Mouse (Mus musculus) heart, embryonic 10.5 days (tissue): Measurements from ENCODE around the gene Dact3. TPM values are rescaled to one million over a fixed set of nuclear protein-coding genes. Genes with fewer than 3 reads are reported as not detected.
A peak's percentile ranks its signal among the peaks of the same experiment; 100 is the strongest.

ENCODE experiments used
- DNase-seq: peaks from one replicate; pipeline ENCODE4 v3.0.0-alpha.2; 2017; ENCODE audit warnings: low spot score
- H3K27ac ChIP-seq: fragments of 300-500 bp; sonication (generic); 2 replicates; pipeline ENCODE4 v1.5.1; 2016; ENCODE audit warnings: mild to moderate bottlenecking
- H3K27me3 ChIP-seq: fragments of 300-500 bp; sonication (generic); 2 replicates; pipeline ENCODE4 v1.6.1; 2016; ENCODE audit warnings: mild to moderate bottlenecking; ENCODE audit not compliant: poor library complexity, insufficient read depth, severe bottlenecking
- H3K36me3 ChIP-seq: fragments of 300-500 bp; sonication (generic); 2 replicates; pipeline ENCODE4 v1.6.1; 2016; ENCODE audit warnings: mild to moderate bottlenecking, moderate library complexity
- H3K4me1 ChIP-seq: fragments of 300-500 bp; sonication (generic); 2 replicates; pipeline ENCODE4 v1.6.1; 2016; ENCODE audit warnings: mild to moderate bottlenecking
- H3K4me3 ChIP-seq: fragments of 300-500 bp; sonication (generic); 2 replicates; pipeline ENCODE4 v1.5.1; 2016; ENCODE audit warnings: mild to moderate bottlenecking, moderate library complexity
- H3K9me3 ChIP-seq: fragments of 300-500 bp; sonication (generic); 2 replicates; pipeline ENCODE4 v1.6.1; 2016; ENCODE audit warnings: mild to moderate bottlenecking, moderate library complexity
- WGBS: fragments of 180-500 bp; shearing (Covaris S2); methylation state at CpG from one replicate; pipeline ENCODE4 v1.1.7; 2016; 5-methylcytosine and 5-hydroxymethylcytosine counted together
- polyA plus RNA-seq: library from polyadenylated mRNA; unstranded; fragments of >200 nt; fragmentation: Nextera tagmentation; extraction: Ambion mirVana; gene quantifications from 2 replicates; pipeline ENCODE4 v1.2.1, GENCODE M21; 2016

Gene Dact3
- polyA plus RNA-seq, 1 experiment from 2014 or later, result 7.2 TPM

- H3K4me1 ChIP-seq, result peaks cover 44% of the 10 kb centered on the region
- H3K9me3 ChIP-seq, result no peaks in the 10 kb centered on the region
- DNase-seq, result no peak
- 3% methylated on average over 33 of the region's 33 CpGs for WGBS
- 0 out of 2 replicates have a peak, but pooled peaks cover 3% of the 10 kb centered on the region for H3K27me3 ChIP-seq
- H3K4me3 ChIP-seq, result peak overlapping the region; percentile 73
- H3K27ac ChIP-seq, result peak overlapping the region; percentile 86
- peaks cover 50% of the 10 kb centered on the region for H3K36me3 ChIP-seq
Measured at GRCm38 (mm10) chr7:16843441-16844171, 31.5 kb upstream of the Dact3 start.

- 0 out of 2 replicates have a peak, but pooled peaks cover 3% of the 10 kb centered on the region for H3K27me3 ChIP-seq
- peaks cover 44% of the 10 kb centered on the region for H3K4me1 ChIP-seq
- DNase-seq, result no peak
- peak overlapping the region; percentile 79 for H3K27ac ChIP-seq
- H3K9me3 ChIP-seq, result no peaks in the 10 kb centered on the region
- peak overlapping the region; percentile 73 for H3K4me3 ChIP-seq
- H3K36me3 ChIP-seq, result peaks cover 50% of the 10 kb centered on the region
- WGBS, result 48% methylated on average over 3 of the region's 3 CpGs
Measured at GRCm38 (mm10) chr7:16844696-16845071, 30.4 kb upstream of the Dact3 start.

GRCm38 (mm10) chr7:16845072-16845819 lies 29.9 kb upstream of the Dact3 start:
- Histone ChIP-seq H3K9me3 (no peaks in the 10 kb centered on the region), H3K4me3 (peak overlapping the region; percentile 73), H3K27ac (peak overlapping the region; percentile 79), H3K27me3 (0 out of 2 replicates have a peak, but pooled peaks cover 3% of the 10 kb centered on the region), H3K36me3 (peaks cover 50% of the 10 kb centered on the region), H3K4me1 (peaks cover 44% of the 10 kb centered on the region)
- DNase-seq, result no peak
- 33% methylated on average over 14 of the region's 14 CpGs for WGBS

- no peak for DNase-seq
- peaks cover 44% of the 10 kb centered on the region for H3K4me1 ChIP-seq
- peaks cover 50% of the 10 kb centered on the region for H3K36me3 ChIP-seq
- no peaks in the 10 kb centered on the region for H3K9me3 ChIP-seq
- 28% methylated on average over 10 of the region's 10 CpGs for WGBS
- H3K4me3 ChIP-seq, result peak overlapping the region; percentile 73
- peak overlapping the region; percentile 79; the same call in 1 of the 2 replicates for H3K27ac ChIP-seq
- 0 out of 2 replicates have a peak, but pooled peaks cover 3% of the 10 kb centered on the region for H3K27me3 ChIP-seq
Measured at GRCm38 (mm10) chr7:16845820-16846167, 29.3 kb upstream of the Dact3 start.

- WGBS, result 89% methylated on average over 5 of the region's 5 CpGs
- H3K36me3 ChIP-seq, result peaks cover 48% of the 10 kb centered on the region
- peaks cover 34% of the 10 kb centered on the region for H3K4me1 ChIP-seq
- 0 out of 2 replicates have a peak, but pooled peaks cover 3% of the 10 kb centered on the region for H3K27me3 ChIP-seq
- H3K9me3 ChIP-seq, result no peaks in the 10 kb centered on the region
- H3K4me3 ChIP-seq, result no peak overlapping the region
- H3K27ac ChIP-seq, result no peak overlapping the region
- no peak for DNase-seq
Measured at GRCm38 (mm10) chr7:16846775-16847174, 28.3 kb upstream of the Dact3 start.

- H3K27ac ChIP-seq, result no peak overlapping the region
- no peak for DNase-seq
- H3K27me3 ChIP-seq, result 0 out of 2 replicates have a peak, but pooled peaks cover 3% of the 10 kb centered on the region
- no peak overlapping the region for H3K4me3 ChIP-seq
- peaks cover 27% of the 10 kb centered on the region for H3K4me1 ChIP-seq
- H3K36me3 ChIP-seq, result peaks cover 53% of the 10 kb centered on the region
- 84% methylated on average over 19 of the region's 19 CpGs for WGBS
- no peaks in the 10 kb centered on the region for H3K9me3 ChIP-seq
Measured at GRCm38 (mm10) chr7:16847507-16847906, 27.6 kb upstream of the Dact3 start.

GRCm38 (mm10) chr7:16848579-16848978 lies 26.5 kb upstream of the Dact3 start:
- WGBS, result 31% methylated on average over 17 of the region's 17 CpGs
- no peak for DNase-seq
- Histone ChIP-seq H3K4me1 (peaks cover 22% of the 10 kb centered on the region), H3K36me3 (peaks cover 61% of the 10 kb centered on the region), H3K4me3 (no peak overlapping the region), H3K27ac (no peak overlapping the region), H3K9me3 (no peaks in the 10 kb centered on the region), H3K27me3 (0 out of 2 replicates have a peak, but pooled peaks cover 3% of the 10 kb centered on the region)

- Histone ChIP-seq H3K9me3 (no peaks in the 10 kb centered on the region), H3K36me3 (peaks cover 85% of the 10 kb centered on the region), H3K4me1 (no peaks in the 10 kb centered on the region), H3K4me3 (no peak overlapping the region), H3K27ac (no peak overlapping the region), H3K27me3 (no peaks in the 10 kb centered on the region)
- DNase-seq, result no peak
- WGBS, result 85% methylated on average over 4 of the region's 4 CpGs
Measured at GRCm38 (mm10) chr7:16851636-16852035, 23.5 kb upstream of the Dact3 start.

- no peaks in the 10 kb centered on the region for H3K27me3 ChIP-seq
- H3K4me1 ChIP-seq, result 0 out of 2 replicates have a peak, but pooled peaks cover 5% of the 10 kb centered on the region
- no peaks in the 10 kb centered on the region for H3K9me3 ChIP-seq
- no peak overlapping the region for H3K4me3 ChIP-seq
- WGBS, result 83% methylated on average over 14 of the region's 14 CpGs
- no peak overlapping the region for H3K27ac ChIP-seq
- no peak for DNase-seq
- peaks cover 92% of the 10 kb centered on the region for H3K36me3 ChIP-seq
Measured at GRCm38 (mm10) chr7:16853302-16853831, 21.8 kb upstream of the Dact3 start.

GRCm38 (mm10) chr7:16858336-16858735 lies 16.8 kb upstream of the Dact3 start:
- Histone ChIP-seq H3K9me3 (no peaks in the 10 kb centered on the region), H3K27me3 (no peaks in the 10 kb centered on the region), H3K36me3 (peaks cover 76% of the 10 kb centered on the region), H3K4me1 (0 out of 2 replicates have a peak, but pooled peaks cover 5% of the 10 kb centered on the region), H3K27ac (no peak overlapping the region), H3K4me3 (no peak overlapping the region)
- DNase-seq, result no peak
- WGBS, result 30% methylated on average over 17 of the region's 17 CpGs

GRCm38 (mm10) chr7:16859902-16860651 lies 15.0 kb upstream of the Dact3 start:
- Histone ChIP-seq H3K9me3 (no peaks in the 10 kb centered on the region), H3K4me3 (no peak overlapping the region), H3K4me1 (0 out of 2 replicates have a peak, but pooled peaks cover 5% of the 10 kb centered on the region), H3K36me3 (peaks cover 77% of the 10 kb centered on the region), H3K27ac (no peak overlapping the region), H3K27me3 (no peaks in the 10 kb centered on the region)
- 38% methylated on average over 5 of the region's 5 CpGs for WGBS
- no peak for DNase-seq

GRCm38 (mm10) chr7:16867488-16867887 lies 7.6 kb upstream of the Dact3 start:
- peaks cover 75% of the 10 kb centered on the region for H3K36me3 ChIP-seq
- H3K4me1 ChIP-seq, result peaks cover 6% of the 10 kb centered on the region; the same call in 1 of the 2 replicates
- 0 out of 2 replicates have a peak overlapping the region, but pooled peaks have one; percentile 22 for H3K27ac ChIP-seq
- DNase-seq, result no peak
- 78% methylated on average over 3 of the region's 3 CpGs for WGBS
- H3K27me3 ChIP-seq, result no peaks in the 10 kb centered on the region
- no peaks in the 10 kb centered on the region for H3K9me3 ChIP-seq
- H3K4me3 ChIP-seq, result no peak overlapping the region
